ENCODE assay signal across 17 mouse cellular contexts in genomic region chr16:95826681-95827401, GRCm38 (mm10).
DNase-seq lines count a peak whose midpoint lies in the region; ATAC-seq lines count a peak whose summit lies in the region.
"Had no signal": no experiment of that assay in that cellular context is flagged by ENCODE, and none has a peak within 500 bp of the region (broad histone marks: within the 10 kb centered on the region; RNA-seq: fewer than 3 reads in every experiment).

No protein-coding gene starts in this region.

- DNase-seq in kidney, postnatal 4 days: no peak
- peak; percentile 41 for DNase-seq in 416B (ENCODE audit: low read depth)
- no peak for DNase-seq in right cerebral cortex, postnatal 10 days (ENCODE audit: low spot score in 2 of 2)
- no peak for DNase-seq in adrenal gland, adult 2 months
- DNase-seq: adrenal gland, postnatal 14 days; cerebellum, adult 8-10 months; gastrocnemius, adult 2 months; kidney, adult 18-20 months; thymus, adult 18-20 months had no signal

- no peaks in the 10 kb centered on the region for H3K9me3 ChIP-seq in kidney, embryonic 14.5 days (ENCODE audit: control insufficient read depth, low read length)
- no peaks in the 10 kb centered on the region for H3K9me3 ChIP-seq in hindbrain, embryonic 12.5 days (replicated peaks)
- H3K9me3 ChIP-seq: embryonic facial prominence, embryonic 15.5 days; forebrain, embryonic 10.5 days; hindbrain, embryonic 15.5 days had no signal

- peaks cover 28% of the 10 kb centered on the region for H3K4me1 ChIP-seq in kidney, embryonic 14.5 days (ENCODE audit: control insufficient read depth, insufficient read depth, low read length)
- H3K4me1 ChIP-seq in hindbrain, embryonic 12.5 days: peaks cover 22% of the 10 kb centered on the region

- no peak overlapping the region for H3K4me3 ChIP-seq in kidney, embryonic 14.5 days (ENCODE audit: low read length)
- H3K4me3 ChIP-seq in hindbrain, embryonic 12.5 days: no peak overlapping the region
- H3K4me3 ChIP-seq: embryonic facial prominence, embryonic 15.5 days; forebrain, embryonic 10.5 days; gastrocnemius, adult 2 months; hindbrain, embryonic 15.5 days had no signal

- H3K9ac ChIP-seq in kidney, embryonic 14.5 days (ENCODE audit: low read depth, low read length): no peak overlapping the region
- no peak overlapping the region for H3K9ac ChIP-seq in hindbrain, embryonic 12.5 days
- H3K9ac ChIP-seq: embryonic facial prominence, embryonic 15.5 days; hindbrain, embryonic 15.5 days had no signal

- no peaks in the 10 kb centered on the region for H3K36me3 ChIP-seq in kidney, embryonic 14.5 days (ENCODE audit: control insufficient read depth, insufficient read depth, low read length)
- no peaks in the 10 kb centered on the region for H3K36me3 ChIP-seq in hindbrain, embryonic 12.5 days
- H3K36me3 ChIP-seq: embryonic facial prominence, embryonic 15.5 days; forebrain, embryonic 10.5 days; hindbrain, embryonic 15.5 days had no signal

- 48% methylated on average over 5 of the region's 5 CpGs for WGBS in kidney, embryonic 14.5 days
- WGBS in hindbrain, embryonic 12.5 days: 83% methylated on average over 5 of the region's 5 CpGs

- H3K4me2 ChIP-seq in kidney, embryonic 14.5 days (replicated peaks; ENCODE audit: low read depth, low read length): no peak overlapping the region
- H3K4me2 ChIP-seq in hindbrain, embryonic 12.5 days (replicated peaks): no peak overlapping the region
- H3K4me2 ChIP-seq: embryonic facial prominence, embryonic 15.5 days; hindbrain, embryonic 15.5 days; midbrain, embryonic 11.5 days had no signal

- H3K27ac ChIP-seq in kidney, embryonic 14.5 days (ENCODE audit: low read depth, low read length): peak overlapping the region; percentile 42; the same call in 1 of the 2 replicates
- no peak overlapping the region for H3K27ac ChIP-seq in hindbrain, embryonic 12.5 days
- H3K27ac ChIP-seq: embryonic facial prominence, embryonic 15.5 days; forebrain, embryonic 10.5 days; hindbrain, embryonic 15.5 days had no signal

- no peaks in the 10 kb centered on the region for H3K27me3 ChIP-seq in kidney, embryonic 14.5 days (ENCODE audit: control insufficient read depth, insufficient read depth, low read length)
- no peaks in the 10 kb centered on the region for H3K27me3 ChIP-seq in hindbrain, embryonic 12.5 days
- H3K27me3 ChIP-seq: hindbrain, embryonic 15.5 days had no signal

- peak; percentile 76 for ATAC-seq in kidney, embryonic 14.5 days (ENCODE audit: low FRiP score, low TSS enrichment)
- peak; percentile 53 for ATAC-seq in CD4-positive, CD25-positive, alpha-beta regulatory T cell, adult 4 months
- ATAC-seq in inflammation-experienced regulatory T-cells, adult 6 months: peak; percentile 69
- ATAC-seq in hindbrain, embryonic 12.5 days (ENCODE audit: low FRiP score): no peak
